Mouse (Mus musculus) thymus, postnatal 14 days (tissue): ENCODE measurements around the gene Sptbn1.

Experiments used
- DNase-seq: peaks from one replicate; pipeline ENCODE4 v3.0.0; 2021

Sptbn1 gene

GRCm38 (mm10) chr11:30165861-30166550, 102.0 kb downstream of the Sptbn1 start:
- peak; percentile 59 for DNase-seq

- DNase-seq, result no peak
Measured at GRCm38 (mm10) chr11:30164515-30165214, 103.3 kb downstream of the Sptbn1 start.

- no peak for DNase-seq
Measured at GRCm38 (mm10) chr11:30163870-30164269, 104.1 kb downstream of the Sptbn1 start.

GRCm38 (mm10) chr11:30163081-30163480, 104.9 kb downstream of the Sptbn1 start:
- DNase-seq, result no peak

- DNase-seq, result no peak
Measured at GRCm38 (mm10) chr11:30161744-30162143, 106.2 kb downstream of the Sptbn1 start.

GRCm38 (mm10) chr11:30161173-30161650, 106.8 kb downstream of the Sptbn1 start:
- no peak for DNase-seq

- no peak for DNase-seq
Measured at GRCm38 (mm10) chr11:30160625-30161172, 107.3 kb downstream of the Sptbn1 start.

GRCm38 (mm10) chr11:30159545-30160255, 108.3 kb downstream of the Sptbn1 start:
- no peak for DNase-seq

GRCm38 (mm10) chr11:30158028-30158700, 109.8 kb downstream of the Sptbn1 start:
- DNase-seq, result no peak

GRCm38 (mm10) chr11:30155887-30156286, 112.1 kb downstream of the Sptbn1 start:
- DNase-seq, result no peak

GRCm38 (mm10) chr11:30154980-30155379, 113.0 kb downstream of the Sptbn1 start:
- no peak for DNase-seq

GRCm38 (mm10) chr11:30148888-30149287, 119.1 kb downstream of the Sptbn1 start:
- no peak for DNase-seq

GRCm38 (mm10) chr11:30148378-30148777, 119.6 kb downstream of the Sptbn1 start:
- DNase-seq, result no peak

- DNase-seq, result no peak
Measured at GRCm38 (mm10) chr11:30147882-30148281, 120.1 kb downstream of the Sptbn1 start.

GRCm38 (mm10) chr11:30143090-30143489, 124.9 kb downstream of the Sptbn1 start:
- DNase-seq, result no peak

GRCm38 (mm10) chr11:30139165-30139826, 128.7 kb downstream of the Sptbn1 start:
- DNase-seq, result no peak

- DNase-seq, result no peak
Measured at GRCm38 (mm10) chr11:30137081-30137480, 130.9 kb downstream of the Sptbn1 start.

GRCm38 (mm10) chr11:30134058-30134457, 133.9 kb downstream of the Sptbn1 start:
- DNase-seq, result no peak

GRCm38 (mm10) chr11:30132581-30132980, 135.4 kb downstream of the Sptbn1 start:
- no peak for DNase-seq

- no peak for DNase-seq
Measured at GRCm38 (mm10) chr11:30131640-30132039, 136.3 kb downstream of the Sptbn1 start.

- no peak for DNase-seq
Measured at GRCm38 (mm10) chr11:30129339-30129738, 138.6 kb downstream of the Sptbn1 start.

- no peak for DNase-seq
Measured at GRCm38 (mm10) chr11:30126840-30127239, 141.1 kb downstream of the Sptbn1 start.
